Mouse (Mus musculus): ENCODE data around the gene Trim25. TPM values are rescaled to one million over a fixed set of nuclear protein-coding genes. Genes with fewer than 3 reads are reported as not detected.

Gene Trim25
- 12.9 and 18.2 TPM in 2 replicates for polyA plus RNA-seq (2012; rRNA removed)

DNA sequence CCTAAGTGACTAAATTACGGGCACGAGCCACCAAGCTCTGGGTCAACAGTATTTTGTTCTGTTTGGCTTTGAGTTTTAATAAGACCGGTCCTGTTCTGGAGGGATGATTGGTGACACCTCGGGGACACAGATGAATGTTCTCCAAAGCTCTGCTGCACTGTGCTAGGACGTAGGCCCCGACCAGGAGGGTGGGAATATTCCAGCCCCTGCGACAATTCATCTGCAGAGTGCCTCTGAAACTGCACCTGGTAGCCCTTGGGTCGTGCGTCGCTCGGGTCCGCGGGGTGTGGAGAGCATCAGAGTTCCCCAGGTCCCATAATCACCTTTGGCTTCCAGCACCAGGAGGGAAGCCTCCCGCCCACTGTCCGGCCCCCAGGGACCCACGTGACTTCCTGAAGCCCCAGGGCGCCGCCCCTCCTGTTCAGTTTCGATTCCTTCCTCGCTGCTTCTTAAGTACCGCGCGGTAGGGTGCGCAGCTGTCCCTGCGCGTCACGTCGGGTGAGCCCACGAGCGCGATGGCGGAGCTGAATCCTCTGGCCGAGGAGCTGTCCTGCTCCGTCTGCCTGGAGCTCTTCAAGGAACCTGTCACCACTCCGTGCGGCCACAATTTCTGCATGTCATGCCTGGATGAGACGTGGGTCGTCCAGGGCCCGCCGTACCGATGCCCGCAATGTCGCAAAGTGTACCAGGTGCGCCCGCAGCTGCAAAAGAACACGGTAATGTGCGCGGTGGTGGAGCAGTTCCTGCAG, at the start of gene Trim25:
Gene Trim25, plus strand, starts transcription at position 403 of the 749 bp plus-strand sequence.
- peak; percentile 81 for DNase-seq (ENCODE audit: low spot score)

GRCm38 (mm10) chr11:88949802-88950639, 49.2 kb upstream of the Trim25 start:
- DNase-seq (ENCODE audit: low spot score), result no peak

DNA sequence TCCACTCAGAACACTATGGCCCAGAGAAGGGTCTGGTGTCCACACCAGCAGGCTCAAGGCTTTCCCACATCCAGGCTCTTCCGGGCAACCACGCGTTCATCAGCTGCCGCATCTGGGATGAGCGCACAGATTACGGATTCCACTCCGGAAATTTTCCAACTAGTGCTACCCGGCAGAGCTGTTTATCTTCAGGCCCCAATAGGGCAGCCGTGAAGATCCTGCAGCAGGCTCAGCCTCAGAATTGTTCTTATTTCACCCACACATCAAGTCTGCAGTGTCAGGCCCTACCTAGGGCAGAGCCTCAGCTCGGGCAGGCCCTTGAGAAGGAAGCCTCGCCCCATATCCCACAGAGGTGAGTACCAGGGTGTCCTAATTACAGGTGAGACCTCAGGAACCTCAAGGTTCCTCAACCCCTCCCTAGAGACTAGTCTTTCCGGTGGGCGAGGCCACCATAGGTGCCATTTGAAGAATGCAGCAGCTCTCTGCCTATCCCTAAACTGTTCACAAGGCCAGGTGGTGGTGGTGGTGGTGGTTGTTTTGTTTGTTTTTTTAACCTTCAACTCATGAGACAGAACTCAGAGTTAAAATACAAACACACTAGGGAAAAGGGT, 48.4 kb upstream of the Trim25 start:
- no peak for DNase-seq (ENCODE audit: low spot score)

- no peak for DNase-seq (ENCODE audit: low spot score)
Measured at GRCm38 (mm10) chr11:88951576-88951975, 47.6 kb upstream of the Trim25 start.

DNA sequence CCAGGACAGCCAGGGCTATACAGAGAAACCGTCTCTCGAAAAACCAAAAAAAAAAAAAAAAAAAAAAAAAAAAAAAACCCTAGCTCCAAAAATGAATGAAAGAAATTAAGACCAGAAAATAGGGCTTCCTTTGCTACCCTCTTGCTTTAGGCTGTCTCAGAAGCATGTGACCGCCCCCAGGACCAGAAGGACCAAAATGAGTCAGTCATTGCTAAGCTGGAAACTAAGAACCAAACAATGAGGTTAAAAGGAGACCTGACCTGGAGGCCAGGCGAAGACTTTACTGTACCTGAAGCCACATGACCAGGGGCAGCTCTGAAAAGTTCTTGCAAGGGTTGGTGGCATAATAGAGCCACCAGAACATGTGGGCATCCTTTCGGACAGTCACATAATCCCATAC, 47.1 kb upstream of the Trim25 start:
- DNase-seq (ENCODE audit: low spot score), result no peak

- no peak for DNase-seq (ENCODE audit: low spot score)
Measured at GRCm38 (mm10) chr11:88953582-88953981, 45.6 kb upstream of the Trim25 start.

DNA sequence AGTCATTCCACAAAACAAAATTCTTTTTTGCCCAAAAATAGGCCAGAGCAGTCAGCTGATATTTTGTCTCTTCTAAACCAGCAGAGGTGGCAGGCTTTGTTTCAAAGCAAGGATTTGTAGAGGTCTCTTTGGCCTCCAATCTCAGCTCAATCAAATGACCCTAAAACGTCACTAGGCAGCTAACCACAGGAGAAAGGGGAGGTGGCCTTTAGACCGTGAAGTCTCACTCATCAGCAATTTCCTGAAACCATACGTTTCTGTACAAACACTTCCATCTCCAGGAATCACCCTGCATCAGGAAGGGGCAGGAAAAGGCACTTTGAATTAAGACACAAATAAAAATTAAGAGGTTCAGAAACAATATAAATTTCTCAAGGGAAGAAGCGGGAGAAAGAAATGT, 44.4 kb upstream of the Trim25 start:
- DNase-seq (ENCODE audit: low spot score), result no peak

DNA sequence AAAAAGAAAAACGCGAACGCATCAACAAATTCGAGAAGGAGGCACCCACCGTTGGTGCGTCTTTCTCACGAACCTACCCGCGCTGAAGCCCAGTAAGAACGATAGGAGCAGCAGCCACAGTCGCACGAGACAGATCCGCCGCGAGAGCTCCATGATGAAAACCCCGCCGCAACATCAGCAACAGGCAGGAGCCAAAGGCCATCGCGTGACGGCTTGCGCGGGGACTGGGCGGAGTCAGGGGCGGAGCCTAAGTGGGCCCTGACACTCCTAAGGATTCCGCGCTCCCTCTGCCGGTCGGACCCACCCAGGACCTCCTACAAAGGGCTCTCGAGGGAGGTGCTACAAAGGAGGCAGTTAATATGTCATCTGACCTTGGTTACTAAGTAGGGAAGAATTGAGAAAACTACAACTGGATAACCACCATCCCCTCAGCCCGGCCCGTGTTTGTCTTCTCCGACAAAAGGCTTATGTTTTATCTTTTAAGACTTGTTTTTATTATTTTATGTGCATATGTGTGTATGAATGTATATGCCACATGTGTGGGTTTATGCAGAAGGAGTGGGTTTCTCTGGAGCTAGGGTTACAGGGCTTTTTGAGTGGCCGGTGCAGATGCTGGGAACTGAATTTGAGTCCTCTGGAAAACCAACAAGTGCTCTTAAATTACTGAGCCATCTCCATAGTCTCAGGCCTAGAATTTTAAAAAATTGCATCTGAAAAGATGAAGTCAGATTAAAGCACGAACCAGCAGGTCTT, 43.8 kb upstream of the Trim25 start, which contains the start of gene Scpep1:
Gene Scpep1, minus strand, starts transcription at position 249 of the 753 bp plus-strand sequence.
- peak; percentile 85 for DNase-seq (ENCODE audit: low spot score)

GRCm38 (mm10) chr11:88958851-88959250, 40.3 kb upstream of the Trim25 start:
- DNase-seq (ENCODE audit: low spot score), result no peak

GRCm38 (mm10) chr11:88966881-88967361, 32.3 kb upstream of the Trim25 start, which contains the start of gene Elobl:
TSS of gene Elobl (minus strand) at chr11:88966931.
- DNase-seq (ENCODE audit: low spot score), result no peak

- DNase-seq (ENCODE audit: low spot score), result peak; percentile 36
Measured at GRCm38 (mm10) chr11:88970202-88970732, 28.9 kb upstream of the Trim25 start, which contains the start of gene Coil. TSS of gene Coil (plus strand) at chr11:88970252.

GRCm38 (mm10) chr11:88973776-88974701, 25.1 kb upstream of the Trim25 start:
- DNase-seq (ENCODE audit: low spot score), result peak; percentile 91

GRCm38 (mm10) chr11:88976320-88976719, 22.9 kb upstream of the Trim25 start:
- DNase-seq (ENCODE audit: low spot score), result no peak

- no peak for DNase-seq (ENCODE audit: low spot score)
Measured at GRCm38 (mm10) chr11:88977188-88977587, 22.0 kb upstream of the Trim25 start.

GRCm38 (mm10) chr11:88981337-88981736, 17.8 kb upstream of the Trim25 start:
- DNase-seq (ENCODE audit: low spot score), result no peak

DNA sequence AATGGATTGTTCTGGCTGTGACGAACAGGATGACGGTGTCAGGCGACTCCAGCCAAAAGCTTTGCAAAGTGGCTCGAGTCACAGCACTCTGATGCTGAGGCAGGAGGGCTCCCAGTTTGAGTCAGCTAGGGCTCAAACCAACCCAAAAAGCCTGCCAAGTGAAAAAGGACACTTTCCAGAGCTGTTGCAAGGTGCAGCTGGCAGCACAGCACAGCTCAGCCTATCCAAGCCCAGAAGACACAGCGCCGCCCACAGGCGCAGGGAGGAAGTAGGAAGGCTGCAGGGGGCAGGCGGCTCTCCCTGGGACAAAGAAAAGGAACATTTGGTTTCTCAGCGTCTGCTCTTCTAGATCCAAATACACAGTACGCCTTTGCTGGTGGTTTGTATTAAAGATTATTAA, 12.6 kb upstream of the Trim25 start:
- no peak for DNase-seq (ENCODE audit: low spot score)

GRCm38 (mm10) chr11:88988956-88989355, 10.2 kb upstream of the Trim25 start:
- DNase-seq (ENCODE audit: low spot score), result no peak

- no peak for DNase-seq (ENCODE audit: low spot score)
Measured at GRCm38 (mm10) chr11:88989530-88989929, 9.6 kb upstream of the Trim25 start.

DNA sequence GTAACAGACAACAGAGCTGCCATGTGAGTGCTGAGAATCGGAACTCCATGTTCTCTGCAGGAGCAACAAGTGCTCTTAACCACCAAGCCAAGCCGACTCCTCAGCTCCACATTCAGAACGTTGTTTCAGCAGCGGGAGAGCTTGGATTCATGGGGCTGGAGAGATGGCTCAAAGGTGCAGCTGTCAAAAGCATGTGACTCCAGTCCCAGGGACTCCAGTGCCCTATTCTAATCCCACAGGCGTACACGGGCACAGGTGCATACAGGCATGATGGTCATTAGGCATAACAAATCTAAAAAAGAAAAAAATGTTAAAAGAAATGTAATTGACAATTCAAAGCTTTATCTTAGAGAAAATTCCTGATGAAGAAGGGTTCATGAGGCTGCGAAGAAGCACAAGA, 6.0 kb upstream of the Trim25 start:
- DNase-seq (ENCODE audit: low spot score), result no peak

- no peak for DNase-seq (ENCODE audit: low spot score)
Measured at GRCm38 (mm10) chr11:88993625-88994024, 5.6 kb upstream of the Trim25 start.
